Mouse (Mus musculus) gastrocnemius, postnatal 36 days (tissue): ENCODE data around the gene 1700029J07Rik. TPM values are rescaled to one million over a fixed set of nuclear protein-coding genes. Genes with fewer than 3 reads are reported as not detected.

ENCODE experiments used
- DNase-seq, 2 experiments: peaks; one replicate each; pipeline ENCODE4 v3.0.0; 2022
- intact Hi-C: fragments of 180-260 bp; cut with DNase I; formaldehyde crosslinking; loops from one replicate; pipeline ENCODE4 v1.15.1; 2025
- total RNA-seq, 2 experiments: library from RNA; stranded (reverse); gene quantifications; 2 replicates each; pipeline ENCODE4 v1.2.3; 2021

Gene 1700029J07Rik
- total RNA-seq, 2 experiments from 2014 or later = 0.27 to 0.31 TPM

DNA sequence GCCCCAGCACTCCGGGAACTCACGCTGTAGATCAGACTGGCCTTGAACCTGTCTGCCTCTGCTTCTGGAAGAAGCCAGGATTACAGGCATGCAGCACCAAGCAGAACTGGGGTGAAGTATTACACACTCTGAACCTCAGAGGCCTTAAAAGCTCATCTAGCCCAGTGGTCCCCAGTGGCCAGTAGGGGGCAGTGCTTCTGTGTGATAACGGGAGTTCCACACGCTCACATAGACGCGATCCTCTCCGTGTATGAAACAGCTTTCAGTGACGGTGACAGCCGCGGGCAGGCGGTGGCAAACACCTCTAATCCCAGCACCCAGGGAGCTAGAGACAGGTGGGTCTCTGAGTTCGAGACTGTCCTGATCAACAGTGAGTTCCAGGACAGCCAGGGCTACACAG is 4.2 kb downstream of the 1700029J07Rik start:
- intact Hi-C loops = no loop called here

DNA sequence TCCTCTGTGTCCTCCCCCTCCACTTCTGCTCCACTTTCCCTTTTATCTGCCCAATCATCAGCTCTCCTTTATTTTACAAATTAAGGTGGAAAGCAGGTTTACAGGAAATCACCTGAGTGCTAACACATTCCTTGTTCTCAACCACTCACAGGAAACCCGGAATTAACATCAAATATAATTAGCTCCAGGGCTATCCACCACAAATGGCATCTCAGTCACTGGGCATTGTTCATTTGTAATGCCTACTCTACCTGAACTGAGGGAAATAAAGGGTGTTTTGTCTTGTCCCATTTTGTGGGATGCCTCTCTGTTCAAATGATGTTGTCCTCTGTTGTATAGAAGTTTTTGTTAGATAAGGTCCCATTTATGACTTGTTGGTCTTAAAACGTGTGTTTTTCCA is 24.4 kb downstream of the 1700029J07Rik start:
- no peak for DNase-seq
- intact Hi-C loops = no loop called here

More for the DNA sequence above, 4.2 kb downstream of the 1700029J07Rik start:
- DNase-seq = no peak

DNA sequence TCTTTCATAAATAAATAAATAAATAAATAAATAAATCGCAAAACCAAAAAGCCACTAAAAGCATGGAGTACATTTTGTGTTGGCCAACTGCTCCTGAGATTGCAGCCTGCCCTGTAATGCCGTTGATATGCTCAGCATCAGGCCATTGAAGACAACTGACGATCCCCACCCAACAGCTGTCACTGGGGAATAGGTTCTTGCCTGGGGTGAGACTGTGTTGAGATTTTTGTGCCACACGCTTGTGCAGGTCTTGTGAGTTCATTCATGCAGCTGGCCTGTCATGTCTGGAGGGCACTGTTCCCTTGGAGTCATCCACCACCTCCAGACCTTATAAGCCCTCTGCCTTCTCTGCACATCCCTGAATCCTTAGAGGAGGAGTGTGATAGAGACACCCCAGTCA is 28.8 kb downstream of the 1700029J07Rik start:
- no peak for DNase-seq
- intact Hi-C loops = no loop called here

DNA sequence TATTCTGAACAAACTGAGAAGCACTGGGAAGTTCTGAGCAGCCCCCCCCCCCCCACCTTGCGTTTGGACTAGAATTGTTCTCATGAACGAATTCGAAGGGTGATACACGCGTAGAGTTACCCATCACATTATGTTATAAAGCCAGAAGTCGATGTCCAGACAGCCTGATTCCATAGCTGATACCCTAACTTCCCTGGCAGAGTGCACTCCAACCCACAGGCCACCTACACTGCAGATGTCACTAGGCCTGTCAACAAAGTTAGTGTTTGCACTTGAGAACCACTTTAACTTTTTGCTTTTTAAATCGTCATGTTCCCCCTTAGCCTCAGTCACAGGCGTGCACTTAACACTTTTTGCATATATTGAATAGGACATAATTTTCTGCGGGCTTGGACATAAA is 38.1 kb downstream of the 1700029J07Rik start:
- intact Hi-C loops = loop anchor here (5.0 kb wide), 3 partner anchors 140 to 500 kb away; no protein-coding TSS in a partner anchor
- no peak for DNase-seq

DNA sequence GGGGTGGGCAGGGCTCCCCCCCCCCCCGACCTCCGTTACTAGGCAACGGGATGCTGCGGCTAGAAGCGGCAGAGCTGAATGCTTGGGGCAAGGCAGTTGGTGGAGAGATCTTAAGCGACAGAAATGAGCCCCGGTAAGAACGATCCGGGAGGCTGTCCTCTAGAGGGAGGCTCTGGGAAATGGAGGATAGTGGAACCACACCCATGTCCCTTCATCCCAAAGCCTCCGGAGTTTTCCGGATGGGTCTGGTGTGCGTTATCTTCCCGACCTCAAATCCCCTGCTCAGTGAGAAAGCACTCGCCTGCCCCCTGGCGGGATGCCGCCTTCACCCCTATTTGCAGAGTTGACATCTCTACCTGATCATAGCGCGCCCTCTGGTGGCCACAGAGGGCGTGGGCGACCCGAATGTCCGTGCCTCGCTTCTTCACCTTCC is 40.5 kb downstream of the 1700029J07Rik start, which contains the start of gene Ccdc110:
Gene Ccdc110 (plus strand): TSS at position 38 of the 433 bp plus-strand sequence.
- DNase-seq = peak; percentile 94 to 95

DNA sequence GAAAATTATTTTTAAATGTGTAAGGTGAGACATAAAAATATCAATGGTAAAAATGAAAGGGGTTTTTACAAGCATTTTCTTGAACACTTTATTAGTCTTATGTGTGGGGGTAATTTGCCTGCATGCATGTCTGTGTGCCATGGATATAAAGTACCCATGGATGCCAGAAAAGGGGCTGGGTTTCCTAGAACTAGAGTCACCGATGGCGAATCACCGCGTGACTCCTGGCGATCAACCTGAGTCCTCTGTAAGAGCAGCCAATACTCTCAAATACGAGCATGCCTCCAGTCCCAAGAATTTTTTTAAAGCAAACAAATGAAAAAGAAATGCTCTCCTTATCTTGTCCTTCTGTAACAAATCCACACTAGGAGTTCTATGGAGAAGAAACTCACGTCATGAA is 52.9 kb downstream of the 1700029J07Rik start:
- no peak for DNase-seq
- intact Hi-C loops = no loop called here

More for the DNA sequence above, 40.5 kb downstream of the 1700029J07Rik start, which contains the start of gene Ccdc110:
- intact Hi-C loops = loop anchor here (1.0 to 5.0 kb wide), 4 partner anchors 117 to 497 kb away; no protein-coding TSS in a partner anchor

DNA sequence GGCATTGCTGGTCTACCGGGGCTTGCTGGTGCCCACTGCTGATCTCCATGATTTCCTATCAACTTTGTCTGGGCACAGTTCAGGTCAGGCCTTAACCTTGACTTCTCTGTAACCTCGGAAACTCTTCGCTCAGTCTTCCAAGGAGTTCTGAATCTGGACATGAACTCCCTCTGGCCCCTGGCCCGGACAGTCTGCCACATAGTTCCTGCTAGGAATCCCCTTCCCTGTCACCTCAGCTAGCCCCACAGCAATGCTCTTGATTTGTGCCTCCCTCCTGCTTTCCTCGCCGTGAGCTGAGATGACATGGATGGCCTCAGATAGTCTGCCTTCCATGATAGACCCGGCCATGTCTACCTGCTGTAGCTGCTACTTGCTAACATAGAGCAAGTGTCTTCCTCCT is 54.7 kb downstream of the 1700029J07Rik start:
- intact Hi-C loops = no loop called here

DNA sequence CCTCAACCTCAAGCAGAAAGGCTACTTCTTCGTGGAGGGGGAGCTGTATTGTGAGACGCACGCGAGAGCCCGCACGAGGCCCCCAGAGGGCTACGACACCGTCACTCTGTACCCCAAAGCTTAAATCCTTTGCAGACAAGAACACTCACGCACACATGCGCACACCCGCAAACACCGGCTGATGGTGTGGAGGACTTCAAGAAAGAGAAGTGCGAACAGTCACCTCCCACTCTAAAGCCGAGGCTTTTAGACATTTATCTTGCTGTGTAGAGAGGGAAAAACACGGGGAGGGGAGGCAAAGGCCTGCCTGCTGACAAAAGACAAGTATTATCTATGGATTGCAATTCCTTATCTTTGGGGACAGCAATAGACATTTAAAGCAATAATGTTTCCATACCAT is 56.2 kb downstream of the 1700029J07Rik start:
- DNase-seq = no peak
- intact Hi-C loops = no loop called here

More for the DNA sequence above, 54.7 kb downstream of the 1700029J07Rik start:
- DNase-seq = no peak

DNA sequence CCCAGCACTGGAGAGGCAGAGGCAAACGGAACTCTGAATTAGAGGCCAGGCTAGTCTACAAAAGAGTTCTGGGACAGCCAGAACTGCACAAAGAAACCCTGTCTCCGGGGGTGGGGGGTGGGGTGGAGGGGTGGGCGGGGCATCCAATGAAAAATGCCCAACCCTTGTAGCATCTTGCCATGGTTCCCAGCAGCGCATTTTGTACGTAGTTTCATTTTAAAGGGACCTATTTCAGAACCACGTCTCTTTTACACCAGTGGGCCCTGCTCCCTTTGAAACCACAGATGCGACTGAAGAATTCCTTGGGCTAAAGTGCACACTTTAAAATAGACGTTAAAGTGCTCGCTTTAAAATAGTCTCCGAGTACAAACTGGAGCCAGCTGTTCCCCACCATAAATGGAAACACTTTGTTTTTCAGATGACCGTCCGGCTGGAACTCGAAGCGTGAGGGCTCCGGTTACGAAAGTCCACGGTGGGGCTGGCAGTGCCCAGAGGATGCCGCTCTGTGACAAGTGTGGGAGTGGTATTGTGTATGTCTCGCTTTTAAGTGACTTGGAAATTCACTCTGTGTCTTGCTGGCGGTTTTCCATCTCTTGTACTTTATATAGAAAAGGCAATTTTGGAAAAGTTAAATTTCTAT is 57.9 kb downstream of the 1700029J07Rik start:
- intact Hi-C loops = no loop called here

DNA sequence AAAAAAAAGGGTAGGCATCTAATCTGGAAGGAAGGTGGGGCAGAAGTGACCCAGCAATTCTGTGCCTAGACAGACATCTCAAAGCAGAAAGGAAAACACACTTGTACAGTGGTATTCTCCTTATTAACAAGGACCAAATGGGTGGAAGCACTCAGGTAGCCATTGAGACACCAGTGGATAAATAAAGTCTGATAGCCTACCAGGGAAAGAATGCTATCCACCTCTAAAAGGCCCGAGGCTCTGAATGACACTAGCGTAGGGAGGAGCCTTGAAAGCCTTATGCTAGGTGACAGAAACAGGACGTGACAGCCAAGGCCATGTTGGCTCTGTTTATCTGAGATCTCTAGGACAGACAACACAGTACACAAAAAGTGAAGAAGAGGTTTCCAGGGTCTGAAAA is 58.6 kb downstream of the 1700029J07Rik start:
- intact Hi-C loops = no loop called here
- no peak for DNase-seq

More for the DNA sequence above, 57.9 kb downstream of the 1700029J07Rik start:
- no peak for DNase-seq

DNA sequence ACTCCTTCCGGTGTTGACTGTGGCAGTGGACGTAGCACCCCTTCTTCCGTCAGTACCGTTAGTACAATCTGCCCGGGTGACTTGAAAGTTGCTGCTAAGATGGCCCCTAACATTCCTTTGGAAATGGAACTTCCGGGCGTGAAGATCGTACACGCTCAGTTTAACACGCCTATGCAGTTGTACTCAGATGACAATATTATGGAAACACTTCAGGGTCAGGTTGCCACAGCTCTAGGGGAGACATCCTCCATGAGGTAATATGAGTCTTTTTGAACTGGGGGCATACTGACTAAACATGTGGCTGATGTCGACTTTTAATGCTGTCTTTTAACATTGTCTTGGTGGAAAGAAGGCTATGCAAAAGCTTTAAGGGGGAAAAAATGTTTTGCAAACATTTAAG is 61.3 kb downstream of the 1700029J07Rik start:
- intact Hi-C loops = no loop called here
- DNase-seq = no peak

DNA sequence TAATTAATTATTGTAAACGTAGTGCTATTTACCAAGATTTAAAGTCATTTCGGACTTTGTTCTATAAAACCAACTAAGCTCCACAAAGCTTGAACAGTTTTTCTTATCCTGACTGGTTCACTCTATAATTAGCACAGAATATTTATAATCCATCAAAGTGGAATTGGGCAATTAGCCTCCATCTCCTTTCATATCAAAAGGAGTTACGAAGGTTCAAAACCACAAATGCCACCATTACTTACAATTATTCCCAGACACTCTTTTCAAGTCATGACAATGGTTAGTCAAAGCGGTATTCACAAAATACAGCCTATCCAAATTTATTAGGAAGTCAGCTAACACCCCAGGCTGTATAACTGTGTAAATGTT is 68.8 kb downstream of the 1700029J07Rik start:
- intact Hi-C loops = no loop called here

DNA sequence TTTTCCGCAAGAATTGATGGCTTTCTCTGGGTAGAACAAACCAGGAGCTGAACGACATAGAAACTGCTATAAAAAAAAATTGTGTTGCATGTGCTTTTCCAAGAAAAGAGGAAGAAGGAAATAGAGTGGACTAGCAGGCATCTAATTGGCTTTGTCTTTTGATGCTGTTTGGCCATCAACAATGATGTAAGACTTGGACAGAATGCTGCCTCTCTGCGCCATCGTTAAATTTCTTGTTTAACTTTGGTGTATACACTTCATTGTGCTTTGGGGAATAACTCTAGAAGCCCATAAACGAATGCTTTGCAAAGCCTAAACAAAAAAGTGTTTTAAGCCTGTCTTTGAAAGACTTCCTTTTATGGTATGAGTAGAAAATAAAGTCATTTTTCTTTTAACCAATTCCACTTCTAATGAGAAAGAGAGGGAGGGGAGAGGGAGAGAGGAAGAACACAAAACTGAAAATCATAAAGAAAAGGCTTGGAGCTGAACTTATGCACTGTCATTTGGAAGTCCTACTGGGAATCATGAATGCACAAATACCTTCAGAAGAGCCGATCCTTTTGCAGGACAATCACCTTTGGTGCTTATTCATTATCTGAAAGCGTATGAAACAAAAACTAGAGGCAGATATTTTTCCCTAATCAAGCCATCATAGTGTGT is 69.3 kb downstream of the 1700029J07Rik start:
- intact Hi-C loops = no loop called here
- DNase-seq = no peak

More for the DNA sequence above, 68.8 kb downstream of the 1700029J07Rik start:
- no peak for DNase-seq

DNA sequence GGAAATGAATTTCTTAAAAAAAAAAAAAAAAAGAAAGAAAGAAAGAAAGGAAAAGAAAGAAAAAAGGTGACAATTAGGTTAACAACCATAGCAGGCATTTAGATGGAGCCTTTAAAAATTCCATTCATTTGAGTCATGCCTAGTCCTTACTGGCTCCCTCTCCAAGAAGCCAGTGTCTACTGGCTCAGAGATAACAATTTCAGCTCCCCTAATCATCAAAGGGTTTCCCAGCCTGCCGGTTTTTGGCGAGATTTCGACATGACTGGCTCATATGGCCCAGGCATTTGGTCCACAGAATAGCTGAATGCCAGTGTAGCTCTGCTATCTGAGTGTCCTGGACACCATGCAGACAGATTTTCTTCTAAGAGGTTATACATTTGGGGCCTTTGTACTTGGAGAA is 71.4 kb downstream of the 1700029J07Rik start:
- DNase-seq = no peak
- intact Hi-C loops = no loop called here

Other genes starting within 250 kb of the 1700029J07Rik start
- 100 to 1,000 TPM; 579 to 670 TPM for gene Pdlim3, start 89.8 kb downstream of the 1700029J07Rik start, total RNA-seq
- gene Ccdc110, start 40.6 kb downstream of the 1700029J07Rik start, total RNA-seq = not detected
- gene Ufsp2, start 276 bp upstream of the 1700029J07Rik start, total RNA-seq = 10 to 100 TPM; 34.8 to 39.5 TPM
- 1 to 10 TPM in 1 of 2 experiments, under 1 TPM in 1; 0.94 to 2.9 TPM for gene Lrp2bp, start 24.1 kb upstream of the 1700029J07Rik start, total RNA-seq
- 1 to 10 TPM; 1.9 to 2.0 TPM for gene Ankrd37, start 30.5 kb upstream of the 1700029J07Rik start, total RNA-seq
- 10 to 100 TPM in 1 of 2 experiments, 1 to 10 TPM in 1; 9.4 to 11.5 TPM for gene Cfap97, start 176.5 kb upstream of the 1700029J07Rik start, total RNA-seq
- gene Snx25, start 176.9 kb upstream of the 1700029J07Rik start, total RNA-seq = 1 to 10 TPM; 4.1 to 7.8 TPM
- 1,000 to 10,000 TPM; 2,982 to 3,031 TPM for gene Slc25a4, start 236.0 kb upstream of the 1700029J07Rik start, total RNA-seq